Mouse (Mus musculus) left cerebral cortex, adult 8-10 months (tissue): ENCODE data around the gene Glis3. TPM values are rescaled to one million over a fixed set of nuclear protein-coding genes. Genes with fewer than 3 reads are reported as not detected.

ENCODE experiments used
- DNase-seq, 2 experiments: peaks; one replicate each; pipeline ENCODE4 v3.0.0; 2022; ENCODE audit warnings: low spot score in 2 of 2
- total RNA-seq, 4 experiments: library from RNA; stranded (reverse); gene quantifications; 2 replicates each; pipeline ENCODE4 v1.2.4; 2022

Gene Glis3
- total RNA-seq, 4 experiments from 2014 or later: 7.1 to 8.6 (median 7.2) TPM

GRCm38 (mm10) chr19:28656882-28657281 lies 23.0 kb downstream of the Glis3 start:
- DNase-seq: no peak

DNA sequence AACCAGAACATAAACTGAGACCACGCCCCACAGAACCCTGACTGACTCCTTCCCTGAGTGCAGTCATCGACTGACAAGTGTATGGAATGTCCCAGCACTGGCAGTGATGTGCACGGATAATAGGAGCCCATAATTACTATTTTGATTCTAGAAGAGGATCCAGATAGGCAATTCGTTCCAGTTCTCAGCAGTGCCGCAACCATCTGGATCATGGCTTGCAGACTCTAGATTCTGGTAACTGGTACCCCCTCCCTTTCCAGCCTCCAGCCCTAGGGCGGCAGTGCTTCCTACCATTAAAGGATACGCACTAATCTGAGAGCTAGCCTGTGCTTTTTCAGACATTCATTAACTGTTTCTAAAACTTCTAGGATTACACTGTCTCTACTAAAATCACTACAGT lies 24.7 kb downstream of the Glis3 start:
- no peak for DNase-seq

GRCm38 (mm10) chr19:28650836-28651235 lies 29.0 kb downstream of the Glis3 start:
- no peak for DNase-seq

DNA sequence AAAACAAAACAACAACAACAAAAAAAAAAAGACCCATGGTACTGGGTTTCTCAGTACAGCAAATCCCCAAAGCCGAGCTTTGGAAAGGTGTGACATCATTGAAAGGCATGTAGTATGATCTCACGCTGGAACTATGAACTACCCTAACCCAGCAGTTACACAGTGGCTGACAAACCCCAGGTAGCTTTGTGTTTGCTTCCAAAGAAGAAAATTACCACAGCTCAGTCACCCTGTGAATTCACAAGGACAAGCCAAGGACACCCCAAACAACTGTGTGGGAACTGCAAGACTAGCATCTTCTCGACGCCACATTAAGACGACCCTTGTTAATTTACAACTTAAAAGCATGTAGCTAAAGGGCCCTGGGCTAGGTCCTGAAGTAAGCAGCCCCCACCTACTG lies 30.4 kb downstream of the Glis3 start:
- DNase-seq: no peak

GRCm38 (mm10) chr19:28648881-28649280 lies 31.0 kb downstream of the Glis3 start:
- DNase-seq: no peak

DNA sequence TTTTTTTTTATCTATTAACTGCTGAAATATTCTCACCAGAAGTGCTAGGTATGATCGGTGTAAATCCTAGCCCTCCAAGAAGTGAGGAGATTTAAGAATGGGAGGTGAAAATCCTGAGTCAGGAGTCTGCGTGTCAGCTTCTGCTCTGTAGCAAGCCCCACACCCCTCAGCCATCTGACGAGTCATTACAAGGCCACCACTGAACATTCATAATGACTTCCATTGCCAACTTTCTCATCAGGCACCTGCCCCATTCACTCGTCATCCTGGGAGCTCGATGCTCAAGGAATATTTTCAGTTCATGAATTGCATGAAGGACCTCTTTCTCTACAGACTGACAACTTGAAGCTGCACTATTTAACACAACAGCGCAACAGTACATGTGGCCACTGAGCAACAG lies 32.5 kb downstream of the Glis3 start:
- DNase-seq: no peak

- no peak for DNase-seq
Measured at GRCm38 (mm10) chr19:28646286-28646685, 33.6 kb downstream of the Glis3 start.

GRCm38 (mm10) chr19:28640861-28641381 lies 39.0 kb downstream of the Glis3 start:
- DNase-seq: peak in 1 of 2 experiments; percentile 17

- no peak for DNase-seq
Measured at GRCm38 (mm10) chr19:28635991-28636553, 43.8 kb downstream of the Glis3 start.

DNA sequence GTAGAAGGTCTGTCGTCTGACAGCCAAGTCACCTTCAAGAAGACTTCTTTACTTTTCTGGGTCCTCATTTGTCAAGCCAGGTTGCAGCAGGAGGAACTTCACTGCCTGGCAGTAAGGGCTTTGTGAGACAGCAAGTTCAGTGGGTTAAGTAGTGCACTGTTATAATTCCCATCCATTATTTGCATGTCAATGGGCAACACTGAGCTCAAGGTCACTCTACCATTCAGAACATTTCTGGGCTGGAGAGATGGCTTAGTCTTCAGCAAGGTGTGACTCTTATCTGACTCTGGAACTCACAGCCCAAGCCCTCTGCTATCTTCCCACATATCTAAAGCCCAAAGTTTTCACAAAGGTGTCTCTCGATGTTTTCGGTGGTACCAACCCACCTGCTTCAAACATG lies 44.9 kb downstream of the Glis3 start:
- no peak for DNase-seq

DNA sequence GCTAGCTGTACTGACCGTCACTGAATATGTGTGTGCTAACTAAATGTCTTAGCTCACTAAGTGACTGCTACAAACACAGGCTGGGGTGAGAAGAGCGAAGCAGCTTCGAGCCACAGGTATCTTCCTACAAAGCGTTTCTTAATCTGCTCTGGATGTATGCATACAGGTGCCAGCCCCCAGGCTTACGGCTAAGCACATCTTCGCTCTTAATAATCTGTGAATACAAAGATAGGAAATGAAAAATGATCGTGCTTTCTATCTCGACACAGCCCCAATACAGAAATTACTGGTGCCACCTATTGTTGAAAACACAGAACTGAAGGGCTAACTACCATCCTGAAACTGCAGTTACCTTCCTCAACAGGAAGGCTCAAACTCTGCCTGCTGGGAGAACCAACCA lies 51.5 kb downstream of the Glis3 start:
- peak; percentile 9 to 18 for DNase-seq

DNA sequence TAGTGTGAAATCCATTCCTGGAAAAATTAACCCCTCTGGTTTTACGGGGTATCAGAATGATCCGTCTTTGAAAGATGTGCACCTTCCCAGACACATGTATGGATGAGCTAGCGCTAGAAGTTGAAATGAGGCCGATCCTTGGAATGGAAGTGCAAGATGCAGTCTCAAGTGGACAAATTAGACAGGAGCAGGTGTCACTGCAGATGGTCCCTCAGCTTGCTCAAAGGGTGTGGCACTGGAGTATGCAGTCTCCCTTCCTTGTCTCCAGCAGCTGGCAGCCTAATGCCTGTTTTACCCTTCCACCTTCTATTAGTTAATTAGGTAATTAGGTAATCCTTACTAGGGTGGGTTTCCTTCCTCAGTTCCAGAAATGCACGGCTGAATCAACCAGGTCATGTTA lies 53.7 kb downstream of the Glis3 start:
- DNase-seq: no peak

GRCm38 (mm10) chr19:28624571-28624970 lies 55.3 kb downstream of the Glis3 start:
- DNase-seq: no peak

DNA sequence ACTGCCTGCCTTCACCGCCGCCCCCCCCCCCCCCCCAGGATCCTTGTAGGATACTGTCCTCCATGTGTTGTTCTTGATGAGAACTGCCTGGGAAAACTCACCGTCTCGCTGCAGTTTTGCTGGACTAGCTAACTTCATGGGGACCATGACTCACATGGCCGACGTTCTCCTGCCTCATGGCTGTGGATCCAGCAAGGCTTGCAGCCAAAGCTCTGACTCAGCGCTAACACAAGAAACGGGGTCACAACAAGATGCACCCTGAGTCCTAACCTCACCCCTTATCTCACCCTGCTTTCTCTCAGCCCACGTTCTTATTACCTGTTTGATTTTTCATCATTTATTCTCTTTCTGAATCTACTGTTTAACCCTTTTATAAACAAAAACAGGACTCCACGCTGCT lies 56.2 kb downstream of the Glis3 start:
- peak in 1 of 2 experiments; percentile 43 for DNase-seq

GRCm38 (mm10) chr19:28621608-28622505 lies 58.0 kb downstream of the Glis3 start:
- DNase-seq: no peak

DNA sequence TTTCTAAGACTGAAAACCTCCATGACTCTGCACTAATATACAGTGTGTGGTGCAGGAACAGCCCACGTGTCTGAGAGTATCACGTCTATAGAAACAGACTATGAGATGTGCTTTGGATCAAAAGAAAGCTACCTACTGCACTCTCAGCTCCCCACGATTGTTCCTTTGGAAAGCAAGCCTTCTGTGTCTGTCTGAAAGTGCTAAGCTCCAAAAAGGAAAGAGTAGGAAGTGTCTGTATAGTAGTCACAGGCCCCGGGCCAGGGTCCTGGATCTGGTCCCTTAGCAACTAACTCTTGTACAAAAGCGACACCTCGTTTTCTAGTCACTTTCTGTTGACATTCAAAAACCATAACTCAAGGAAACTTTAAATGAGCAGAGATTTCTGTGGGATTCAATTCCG lies 62.1 kb downstream of the Glis3 start:
- DNase-seq: peak in 1 of 2 experiments; percentile 42

GRCm38 (mm10) chr19:28617191-28617590 lies 62.7 kb downstream of the Glis3 start:
- no peak for DNase-seq

DNA sequence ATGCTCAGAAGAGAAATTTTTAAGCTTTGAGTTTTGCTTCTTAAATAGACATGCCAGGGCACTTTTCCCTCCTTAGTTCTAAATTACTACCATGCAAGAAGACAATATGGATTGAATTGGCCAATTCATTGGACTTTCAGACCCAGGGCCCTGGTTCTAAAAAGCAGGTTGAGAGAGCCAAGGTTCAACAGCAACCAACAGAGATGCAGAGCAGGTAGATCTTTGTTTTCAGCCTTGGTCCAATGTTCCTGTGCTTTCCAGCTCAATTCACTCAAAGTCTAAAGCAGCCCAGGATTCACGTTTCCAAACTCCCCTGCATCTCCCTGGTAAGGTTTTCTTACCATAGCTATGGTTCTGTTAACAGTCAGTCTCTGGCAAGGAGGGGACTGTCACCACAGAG lies 63.4 kb downstream of the Glis3 start:
- no peak for DNase-seq

DNA sequence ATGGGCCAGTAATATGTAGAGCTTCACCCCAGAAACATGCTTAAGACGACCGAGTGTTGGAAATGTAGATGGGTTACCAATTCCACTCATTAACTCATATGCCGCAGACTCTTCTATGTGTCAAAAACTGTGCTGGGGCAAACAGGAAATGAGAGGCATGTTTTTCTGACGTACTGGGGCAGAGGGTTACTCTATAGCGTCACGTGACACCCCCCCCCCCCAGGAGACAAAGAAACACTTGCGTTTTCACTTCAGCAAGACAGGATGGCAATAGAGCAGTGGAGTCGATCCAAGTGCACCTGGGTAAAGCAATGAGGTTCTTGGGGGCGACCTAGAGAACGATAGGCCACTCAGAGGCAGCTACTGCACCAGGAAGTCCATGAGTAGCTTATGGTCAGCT lies 67.6 kb downstream of the Glis3 start:
- DNase-seq: no peak

DNA sequence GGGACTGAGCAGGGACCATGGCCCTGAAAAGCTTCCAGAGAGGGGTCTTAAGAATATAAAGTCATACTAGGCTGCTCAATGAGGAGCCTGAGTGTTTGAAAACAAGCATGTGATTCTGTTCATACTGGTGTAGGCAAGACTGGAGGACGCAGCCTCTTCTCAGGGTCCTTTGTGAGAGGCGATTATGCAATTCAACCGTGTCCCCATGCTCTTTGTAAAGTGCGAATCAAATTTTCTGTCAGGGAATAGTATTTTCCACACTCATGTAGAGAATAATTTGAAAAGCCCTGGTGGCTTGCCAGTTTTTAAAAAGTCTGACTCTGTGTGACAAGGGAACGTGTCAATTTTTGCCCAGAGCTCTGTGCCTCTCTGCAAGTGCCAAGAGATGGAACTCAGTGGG lies 71.1 kb downstream of the Glis3 start:
- no peak for DNase-seq

GRCm38 (mm10) chr19:28608277-28608676 lies 71.6 kb downstream of the Glis3 start:
- DNase-seq: no peak

- no peak for DNase-seq
Measured at GRCm38 (mm10) chr19:28600866-28601265, 79.0 kb downstream of the Glis3 start.

GRCm38 (mm10) chr19:28594215-28594614 lies 85.7 kb downstream of the Glis3 start:
- DNase-seq: no peak
